In the genomic region with DNA sequence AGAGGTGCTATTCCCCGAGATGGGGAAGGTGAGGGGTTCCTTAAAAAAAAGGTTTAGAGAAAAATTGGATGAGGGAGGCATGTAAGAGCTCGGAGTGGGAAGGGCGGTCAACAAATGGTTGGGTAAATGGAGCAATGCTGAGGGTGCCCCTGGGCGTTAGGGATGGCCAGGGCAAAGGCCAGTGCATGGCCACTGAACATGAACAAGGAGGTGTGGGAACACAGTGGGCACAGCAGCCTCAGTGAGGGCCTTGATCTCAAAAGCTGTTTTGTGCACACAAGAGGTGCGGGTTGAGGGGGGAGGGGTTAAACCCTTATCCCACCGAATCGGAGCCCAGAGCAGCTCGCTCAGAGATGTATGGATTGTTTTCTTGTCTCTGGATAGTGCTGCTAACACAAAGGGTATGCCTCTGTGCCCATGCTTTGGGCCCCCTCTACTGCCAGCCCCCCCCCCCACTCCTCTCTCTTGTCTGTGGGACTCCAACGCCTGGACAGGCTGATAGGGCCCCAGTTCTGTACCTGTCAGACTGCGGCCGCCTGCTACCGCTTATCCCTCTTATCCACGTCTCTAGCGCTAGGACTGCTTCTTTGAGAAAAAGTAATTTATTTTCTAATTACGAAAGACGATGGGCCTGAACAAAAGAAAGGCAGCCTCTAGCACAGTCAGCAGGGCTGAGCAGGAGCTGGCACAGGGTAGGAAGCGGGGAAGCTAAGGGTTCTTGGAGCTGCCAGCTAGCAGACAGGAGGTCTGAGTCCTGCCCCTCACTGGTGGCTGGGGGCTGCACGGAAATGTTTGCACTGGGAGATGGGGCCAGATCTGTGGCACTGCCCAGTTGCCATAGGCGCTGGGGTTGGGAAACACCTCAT, we compare ENCODE assay signal across 18 mouse cellular contexts.
A peak's percentile ranks its signal among the peaks of the same experiment; 100 is the strongest.
DNase-seq lines count a peak whose midpoint lies in the region; ATAC-seq and TF ChIP-seq lines count a peak whose summit lies in the region.
"Had no signal": no experiment of that assay in that cellular context is flagged by ENCODE, and none has a peak within 500 bp of the region (broad histone marks: within the 10 kb centered on the region; RNA-seq: fewer than 3 reads in every experiment).

No protein-coding gene starts in this region.

- ATAC-seq in midbrain, embryonic 11.5 days (ENCODE audit: low FRiP score), result peak; percentile 53; the same call in 1 of the 2 replicates
- ATAC-seq in neural tube, embryonic 14.5 days (ENCODE audit: low read depth), result peak; percentile 47
- no peak for ATAC-seq in kidney, embryonic 15.5 days (replicated peaks; ENCODE audit: low FRiP score)
- ATAC-seq: liver, embryonic 12.5 days had no signal

- H3K4me1 ChIP-seq in hindbrain, embryonic 10.5 days (replicated peaks), result peaks cover 76% of the 10 kb centered on the region
- H3K4me1 ChIP-seq in midbrain, embryonic 11.5 days (ENCODE audit: control insufficient read depth, insufficient read depth, low read length), result peaks cover 23% of the 10 kb centered on the region
- peaks cover 6% of the 10 kb centered on the region; the same call in 1 of the 2 replicates for H3K4me1 ChIP-seq in neural tube, embryonic 14.5 days (ENCODE audit: control insufficient read depth, insufficient read depth, low read length)
- H3K4me1 ChIP-seq in kidney, embryonic 15.5 days, result peaks cover 5% of the 10 kb centered on the region; the same call in 1 of the 2 replicates
- H3K4me1 ChIP-seq: liver, embryonic 12.5 days had no signal

- peak overlapping the region; percentile 87 for H3K27ac ChIP-seq in layer of hippocampus, adult 2 months
- H3K27ac ChIP-seq in hindbrain, embryonic 10.5 days, result peak overlapping the region; percentile 81
- H3K27ac ChIP-seq in midbrain, embryonic 11.5 days (ENCODE audit: low read depth, low read length), result no peak overlapping the region
- 0 out of 2 replicates have a peak overlapping the region, but pooled peaks have one; percentile 8 for H3K27ac ChIP-seq in neural tube, embryonic 14.5 days (ENCODE audit: low read depth, low read length)
- no peak overlapping the region for H3K27ac ChIP-seq in kidney, embryonic 15.5 days
- H3K27ac ChIP-seq: heart, adult 2 months; liver, embryonic 12.5 days; lung, embryonic 15.5 days; stomach, postnatal 0 days had no signal

- no peak overlapping the region for H3K4me2 ChIP-seq in midbrain, embryonic 11.5 days
- no peak overlapping the region for H3K4me2 ChIP-seq in neural tube, embryonic 14.5 days (ENCODE audit: low read depth, low read length)
- no peak overlapping the region for H3K4me2 ChIP-seq in kidney, embryonic 15.5 days
- H3K4me2 ChIP-seq: liver, embryonic 12.5 days; lung, embryonic 15.5 days had no signal

- WGBS in hindbrain, embryonic 10.5 days, result 50% methylated on average over 19 of the region's 19 CpGs
- 43% methylated on average over 19 of the region's 19 CpGs for WGBS in midbrain, embryonic 11.5 days
- WGBS in neural tube, embryonic 14.5 days, result 29% methylated on average over 19 of the region's 19 CpGs
- WGBS in kidney, embryonic 15.5 days, result 64% methylated on average over 19 of the region's 19 CpGs

- H3K9me3 ChIP-seq in hindbrain, embryonic 10.5 days, result no peaks in the 10 kb centered on the region
- no peaks in the 10 kb centered on the region for H3K9me3 ChIP-seq in midbrain, embryonic 11.5 days (ENCODE audit: control insufficient read depth, low read length)
- no peaks in the 10 kb centered on the region for H3K9me3 ChIP-seq in neural tube, embryonic 14.5 days (ENCODE audit: control insufficient read depth, low read length)
- H3K9me3 ChIP-seq in kidney, embryonic 15.5 days (replicated peaks), result no peaks in the 10 kb centered on the region
- H3K9me3 ChIP-seq: liver, embryonic 12.5 days; lung, embryonic 15.5 days had no signal

- H3K9ac ChIP-seq in midbrain, embryonic 11.5 days (ENCODE audit: low read length), result peak overlapping the region; percentile 39
- H3K9ac ChIP-seq in neural tube, embryonic 14.5 days (replicated peaks; ENCODE audit: low read depth, low read length), result no peak overlapping the region; the same call in 1 of the 2 replicates
- H3K9ac ChIP-seq in kidney, embryonic 15.5 days, result no peak overlapping the region
- H3K9ac ChIP-seq: liver, embryonic 12.5 days; lung, embryonic 15.5 days had no signal

- no peak for TF ChIP-seq CTCF in layer of hippocampus, adult 2 months (conservative IDR thresholded peaks at IDR 0.05)

- H3K36me3 ChIP-seq in hindbrain, embryonic 10.5 days, result no peaks in the 10 kb centered on the region
- H3K36me3 ChIP-seq in midbrain, embryonic 11.5 days (ENCODE audit: control insufficient read depth, insufficient read depth, low read length), result no peaks in the 10 kb centered on the region
- no peaks in the 10 kb centered on the region for H3K36me3 ChIP-seq in neural tube, embryonic 14.5 days (ENCODE audit: control insufficient read depth, insufficient read depth, low read length)
- no peaks in the 10 kb centered on the region for H3K36me3 ChIP-seq in kidney, embryonic 15.5 days
- H3K36me3 ChIP-seq: liver, embryonic 12.5 days; lung, embryonic 15.5 days had no signal

- 0 out of 2 replicates have a peak, but pooled peaks cover 10% of the 10 kb centered on the region for H3K27me3 ChIP-seq in hindbrain, embryonic 10.5 days (ENCODE audit: insufficient read depth, poor library complexity, severe bottlenecking)
- H3K27me3 ChIP-seq in midbrain, embryonic 11.5 days (ENCODE audit: control insufficient read depth, insufficient read depth, low read length), result no peaks in the 10 kb centered on the region
- H3K27me3 ChIP-seq in neural tube, embryonic 14.5 days (ENCODE audit: control insufficient read depth, insufficient read depth, low read length), result no peaks in the 10 kb centered on the region
- no peaks in the 10 kb centered on the region for H3K27me3 ChIP-seq in kidney, embryonic 15.5 days
- H3K27me3 ChIP-seq: lung, embryonic 15.5 days had no signal

- no peak overlapping the region for H3K4me3 ChIP-seq in layer of hippocampus, adult 2 months
- H3K4me3 ChIP-seq in hindbrain, embryonic 10.5 days, result no peak overlapping the region
- H3K4me3 ChIP-seq in midbrain, embryonic 11.5 days (ENCODE audit: low read depth, low read length), result no peak overlapping the region
- no peak overlapping the region for H3K4me3 ChIP-seq in neural tube, embryonic 14.5 days (ENCODE audit: low read depth, low read length)
- no peak overlapping the region for H3K4me3 ChIP-seq in kidney, embryonic 15.5 days (replicated peaks)
- H3K4me3 ChIP-seq: erythroblast, embryonic 14.5 days; heart, adult 2 months; liver, embryonic 12.5 days; lung, embryonic 15.5 days had no signal

- no peak for DNase-seq in layer of hippocampus, adult 2 months (ENCODE audit: low spot score in 2 of 2)
- no peak for DNase-seq in layer of hippocampus, adult 8-10 months (ENCODE audit: low spot score in 2 of 2)
- no peak for DNase-seq in hindbrain, embryonic 10.5 days (ENCODE audit: low spot score)
- DNase-seq in midbrain, embryonic 11.5 days (ENCODE audit: low spot score, missing footprints), result peak; percentile 89
- DNase-seq in frontal cortex, postnatal 36 days (ENCODE audit: low spot score in 2 of 2), result no peak
- DNase-seq in cerebellum, adult 9-10 months, result no peak
- DNase-seq: cerebellum, adult 9-11 months; embryo, embryonic 11 days; heart, adult 2 months; kidney, postnatal 14 days; retina, postnatal 1 day; thymus, postnatal 25 days had no signal

Comparison
In these comparisons a context has a peak if more than half of its experiments do, and no peak if none do; other contexts are left out.
1. H3K27ac ChIP-seq: peak in layer of hippocampus, adult 2 months (single experiment), hindbrain, embryonic 10.5 days (single experiment) and neural tube, embryonic 14.5 days (single experiment); none in midbrain, embryonic 11.5 days (single experiment) and kidney, embryonic 15.5 days (single experiment).